Mouse (Mus musculus) forebrain, embryonic 10.5 days (tissue): ENCODE data around the gene Mybphl. TPM values are rescaled to one million over a fixed set of nuclear protein-coding genes. Genes with fewer than 3 reads are reported as not detected.

ENCODE experiments used
- DNase-seq: peaks from one replicate; pipeline ENCODE4 v3.0.0-alpha.2; 2017; ENCODE audit warnings: low spot score; ENCODE audit errors: extremely low spot score
- H3K27ac ChIP-seq: fragments of 300-500 bp; sonication (generic); 2 replicates; pipeline ENCODE4 v1.5.1; 2016; ENCODE audit warnings: mild to moderate bottlenecking
- H3K27me3 ChIP-seq: fragments of 300-500 bp; sonication (generic); 2 replicates; pipeline ENCODE4 v1.6.1; 2016; ENCODE audit warnings: mild to moderate bottlenecking; ENCODE audit not compliant: poor library complexity, severe bottlenecking
- H3K36me3 ChIP-seq: fragments of 300-500 bp; sonication (generic); replicated peaks from 2 replicates; pipeline ENCODE4 v1.6.1; 2016; ENCODE audit warnings: mild to moderate bottlenecking, moderate library complexity
- H3K4me1 ChIP-seq: fragments of 300-500 bp; sonication (generic); 2 replicates; pipeline ENCODE4 v1.6.1; 2016
- H3K4me3 ChIP-seq: fragments of 300-500 bp; sonication (generic); 2 replicates; pipeline ENCODE4 v1.5.1; 2016; ENCODE audit warnings: mild to moderate bottlenecking, moderate library complexity
- H3K9me3 ChIP-seq: fragments of 300-500 bp; sonication (generic); 2 replicates; pipeline ENCODE4 v1.6.1; 2016; ENCODE audit warnings: mild to moderate bottlenecking, moderate library complexity
- WGBS: fragments of 180-500 bp; shearing (Covaris S2); methylation state at CpG from one replicate; pipeline ENCODE4 v1.1.7; 2016; 5-methylcytosine and 5-hydroxymethylcytosine counted together
- polyA plus RNA-seq: library from polyadenylated mRNA; unstranded; fragments of >200 nt; fragmentation: Nextera tagmentation; extraction: Ambion mirVana; gene quantifications from 2 replicates; pipeline ENCODE4 v1.2.1, GENCODE M21; 2016

Mybphl gene
- polyA plus RNA-seq, 1 experiment from 2014 or later = not detected

DNA sequence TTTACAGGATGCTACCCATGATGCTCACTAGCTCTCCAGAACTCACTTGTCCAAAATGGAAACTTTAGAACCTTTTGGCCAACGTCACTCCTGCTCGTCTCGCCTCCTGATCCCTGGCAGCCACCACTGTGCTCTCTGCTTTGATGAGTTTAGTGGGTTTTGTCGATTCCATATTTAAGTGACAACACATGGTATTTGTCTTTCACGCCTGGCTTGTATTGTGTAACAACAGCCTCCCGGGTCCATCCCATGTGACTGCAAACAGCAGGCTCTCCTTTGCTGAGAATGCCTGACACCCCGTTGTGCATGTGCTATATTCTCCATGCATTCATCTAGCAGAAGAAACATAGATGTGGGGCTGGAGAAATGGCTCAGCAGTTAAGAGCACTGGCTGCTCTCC is 22.5 kb upstream of the Mybphl start:
- Histone ChIP-seq H3K27me3 (no peaks in the 10 kb centered on the region), H3K27ac (no peak overlapping the region), H3K36me3 (peaks cover 91% of the 10 kb centered on the region), H3K4me1 (no peaks in the 10 kb centered on the region), H3K4me3 (no peak overlapping the region), H3K9me3 (no peaks in the 10 kb centered on the region)
- DNase-seq = no peak
- 83% methylated on average over 7 of the region's 7 CpGs for WGBS

DNA sequence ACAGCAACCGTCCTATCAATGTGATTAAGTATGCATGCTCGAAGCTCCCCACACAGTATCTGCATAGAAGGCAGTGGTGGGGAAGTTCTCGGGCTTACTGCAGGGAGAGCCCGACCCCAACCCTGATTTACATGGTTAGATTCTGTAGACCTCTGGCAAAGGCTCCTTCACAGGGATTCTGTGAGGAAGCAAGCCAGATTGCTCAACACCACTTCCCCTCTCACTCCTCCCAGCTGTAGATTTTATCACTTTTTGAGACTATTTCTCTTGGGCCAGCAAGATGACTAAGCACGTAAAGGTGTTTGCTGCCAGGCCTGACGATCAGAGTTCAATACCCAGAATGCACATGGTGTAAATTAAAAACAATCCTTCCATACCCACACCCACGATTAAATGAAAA is 18.9 kb upstream of the Mybphl start:
- H3K36me3 ChIP-seq = peaks cover 90% of the 10 kb centered on the region

DNA sequence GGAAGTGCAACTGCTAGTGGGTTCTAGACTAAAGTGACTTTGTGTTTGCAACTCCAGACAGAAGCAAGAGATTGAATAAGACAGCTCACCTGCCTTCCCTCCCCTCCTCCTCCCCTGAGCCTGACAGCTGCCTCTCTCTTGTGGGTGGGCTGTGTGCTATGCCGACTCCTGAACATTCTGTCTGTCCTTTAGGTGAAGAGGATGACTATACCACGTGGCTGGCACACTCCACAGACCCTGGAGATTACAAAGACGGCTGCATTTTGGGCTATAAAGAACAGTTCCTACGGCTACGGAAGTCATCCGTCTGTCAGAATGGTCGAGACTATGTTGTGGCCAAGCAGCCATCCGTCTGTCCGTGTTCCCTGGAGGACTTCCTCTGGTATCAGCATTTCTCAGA is 16.3 kb upstream of the Mybphl start:
- no peak overlapping the region for H3K4me3 ChIP-seq
- no peak for DNase-seq
- no peaks in the 10 kb centered on the region for H3K9me3 ChIP-seq
- peaks cover 88% of the 10 kb centered on the region for H3K36me3 ChIP-seq
- H3K4me1 ChIP-seq = no peaks in the 10 kb centered on the region
- WGBS = 90% methylated on average over 9 of the region's 9 CpGs
- no peak overlapping the region for H3K27ac ChIP-seq
- H3K27me3 ChIP-seq = no peaks in the 10 kb centered on the region

More for the DNA sequence above, 18.9 kb upstream of the Mybphl start:
- H3K27me3 ChIP-seq = no peaks in the 10 kb centered on the region
- DNase-seq = no peak
- no peaks in the 10 kb centered on the region for H3K9me3 ChIP-seq
- no peak overlapping the region for H3K4me3 ChIP-seq
- no peak overlapping the region for H3K27ac ChIP-seq
- no peaks in the 10 kb centered on the region for H3K4me1 ChIP-seq
- WGBS = 93% methylated on average over 7 of the region's 7 CpGs

DNA sequence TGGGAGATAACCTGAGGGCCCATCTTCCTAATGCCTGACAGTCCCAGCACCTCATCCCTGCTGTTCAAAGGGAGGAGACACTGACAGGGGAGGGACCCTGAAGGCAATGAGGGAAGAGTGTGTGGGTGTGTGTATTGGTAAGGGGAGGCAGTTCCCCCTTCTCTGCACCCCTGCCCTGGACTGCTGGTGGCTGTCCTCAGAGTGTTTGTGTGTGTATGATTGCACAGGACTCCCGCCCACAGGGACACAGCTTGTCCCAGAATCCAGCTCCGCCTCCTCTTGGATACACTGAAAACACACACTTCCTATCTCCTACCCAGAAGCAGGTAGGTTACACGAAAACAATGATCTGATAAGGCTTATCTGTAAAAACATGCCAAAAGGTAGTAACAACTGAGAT is 9.5 kb upstream of the Mybphl start:
- H3K27me3 ChIP-seq = no peaks in the 10 kb centered on the region
- H3K27ac ChIP-seq = no peak overlapping the region
- no peaks in the 10 kb centered on the region for H3K9me3 ChIP-seq
- H3K36me3 ChIP-seq = peaks cover 76% of the 10 kb centered on the region
- H3K4me1 ChIP-seq = peaks cover 6% of the 10 kb centered on the region
- 89% methylated on average over 3 of the region's 3 CpGs for WGBS
- H3K4me3 ChIP-seq = no peak overlapping the region
- DNase-seq = no peak

GRCm38 (mm10) chr3:108357051-108357450 is 7.7 kb upstream of the Mybphl start:
- H3K9me3 ChIP-seq = no peaks in the 10 kb centered on the region
- no peak for DNase-seq
- WGBS = 92% methylated on average over 10 of the region's 10 CpGs
- H3K36me3 ChIP-seq = peaks cover 60% of the 10 kb centered on the region
- H3K4me3 ChIP-seq = no peak overlapping the region
- H3K4me1 ChIP-seq = peaks cover 24% of the 10 kb centered on the region
- no peaks in the 10 kb centered on the region for H3K27me3 ChIP-seq
- no peak overlapping the region for H3K27ac ChIP-seq

DNA sequence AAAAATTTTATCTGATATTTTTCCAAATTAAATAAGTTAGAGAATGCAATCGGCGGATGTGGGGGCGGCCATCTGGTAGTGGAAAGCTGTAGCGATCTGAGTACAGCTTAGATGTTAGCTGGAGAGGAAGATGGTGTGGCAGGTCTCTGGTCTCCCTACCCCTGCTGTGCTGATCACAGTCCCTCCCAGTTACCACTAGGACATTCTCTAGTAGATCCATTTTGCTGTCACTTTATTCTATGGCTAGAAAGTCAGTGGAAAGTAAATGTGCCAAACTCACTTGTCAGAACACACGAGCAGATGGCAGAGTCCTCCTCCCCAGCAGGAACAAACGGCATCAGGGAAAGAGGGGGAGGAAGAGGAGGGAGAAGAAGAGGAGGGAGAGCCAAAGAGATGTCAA is 6.3 kb upstream of the Mybphl start:
- Histone ChIP-seq H3K4me1 (peaks cover 29% of the 10 kb centered on the region), H3K27me3 (no peaks in the 10 kb centered on the region), H3K9me3 (no peaks in the 10 kb centered on the region), H3K36me3 (peaks cover 47% of the 10 kb centered on the region), H3K4me3 (no peak overlapping the region), H3K27ac (no peak overlapping the region)
- 92% methylated on average over 6 of the region's 6 CpGs for WGBS
- no peak for DNase-seq

GRCm38 (mm10) chr3:108360894-108361293 is 3.8 kb upstream of the Mybphl start:
- Histone ChIP-seq H3K36me3 (peaks cover 23% of the 10 kb centered on the region), H3K4me1 (peaks cover 44% of the 10 kb centered on the region), H3K27me3 (no peaks in the 10 kb centered on the region), H3K4me3 (0 out of 2 replicates have a peak overlapping the region, but pooled peaks have one; percentile 9), H3K9me3 (no peaks in the 10 kb centered on the region), H3K27ac (peak overlapping the region; percentile 85)
- DNase-seq = peak; percentile 66
- WGBS = 13% methylated on average over 7 of the region's 7 CpGs

GRCm38 (mm10) chr3:108363626-108364025 is 1.1 kb upstream of the Mybphl start:
- 79% methylated on average over 3 of the region's 3 CpGs for WGBS
- no peak overlapping the region for H3K4me3 ChIP-seq
- H3K9me3 ChIP-seq = no peaks in the 10 kb centered on the region
- no peak overlapping the region for H3K27ac ChIP-seq
- no peaks in the 10 kb centered on the region for H3K36me3 ChIP-seq
- DNase-seq = no peak
- H3K27me3 ChIP-seq = no peaks in the 10 kb centered on the region
- H3K4me1 ChIP-seq = peaks cover 53% of the 10 kb centered on the region

DNA sequence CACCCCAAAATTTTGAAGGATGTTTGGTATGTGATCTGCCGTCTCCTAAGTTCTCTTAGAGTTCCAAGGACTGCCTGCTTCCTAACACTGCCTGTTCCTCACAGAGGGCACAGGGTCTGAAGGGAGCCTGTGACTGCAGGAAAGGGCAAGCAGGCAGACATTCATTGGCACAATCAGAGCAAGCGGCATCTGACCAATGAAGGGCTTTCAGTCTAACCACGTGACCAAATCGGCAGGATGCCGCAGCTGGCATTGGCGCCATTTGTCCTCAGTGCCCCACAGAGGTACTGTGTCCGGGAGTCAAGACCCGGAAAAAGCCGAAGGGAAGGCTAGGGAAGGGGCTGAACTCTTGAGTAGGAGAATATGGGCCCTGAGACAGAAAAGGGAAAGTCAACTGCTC is 2.5 kb downstream of the Mybphl start:
- DNase-seq = no peak
- WGBS = 56% methylated on average over 9 of the region's 9 CpGs
- peaks cover 28% of the 10 kb centered on the region for H3K4me1 ChIP-seq
- no peaks in the 10 kb centered on the region for H3K9me3 ChIP-seq
- H3K27me3 ChIP-seq = no peaks in the 10 kb centered on the region
- H3K27ac ChIP-seq = peak overlapping the region; percentile 44; the same call in 1 of the 2 replicates
- peak overlapping the region; percentile 12; the same call in 1 of the 2 replicates for H3K4me3 ChIP-seq
- H3K36me3 ChIP-seq = no peaks in the 10 kb centered on the region

- DNase-seq = no peak
- H3K9me3 ChIP-seq = no peaks in the 10 kb centered on the region
- WGBS = 90% methylated on average over 3 of the region's 3 CpGs
- peaks cover 24% of the 10 kb centered on the region for H3K4me1 ChIP-seq
- H3K4me3 ChIP-seq = no peak overlapping the region
- H3K36me3 ChIP-seq = no peaks in the 10 kb centered on the region
- no peaks in the 10 kb centered on the region for H3K27me3 ChIP-seq
- H3K27ac ChIP-seq = no peak overlapping the region
These were observed 3.1 kb downstream of the Mybphl start for GRCm38 (mm10) chr3:108367828-108368227.

DNA sequence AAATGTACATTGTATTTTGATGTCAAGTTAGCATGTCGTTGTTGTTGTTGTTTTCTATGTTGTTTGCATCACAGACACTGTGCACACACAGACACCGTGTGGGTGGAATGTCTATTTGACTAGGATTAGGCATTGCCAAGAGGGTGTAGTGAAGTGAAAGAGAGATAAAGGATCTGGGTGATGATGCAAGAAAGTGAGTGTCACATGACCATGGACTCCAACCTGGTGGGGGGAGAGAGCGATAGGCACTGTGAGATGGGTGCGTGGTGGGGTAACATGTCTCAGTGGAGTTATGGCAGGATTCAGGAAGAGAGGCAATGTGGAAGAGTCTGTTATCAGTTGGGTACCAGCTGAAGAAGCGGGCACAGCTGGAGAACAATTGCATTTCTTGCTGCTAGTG is 4.0 kb downstream of the Mybphl start:
- Histone ChIP-seq H3K36me3 (no peaks in the 10 kb centered on the region), H3K9me3 (no peaks in the 10 kb centered on the region), H3K4me3 (no peak overlapping the region), H3K4me1 (peaks cover 22% of the 10 kb centered on the region), H3K27me3 (no peaks in the 10 kb centered on the region), H3K27ac (no peak overlapping the region)
- WGBS = 79% methylated on average over 5 of the region's 5 CpGs
- no peak for DNase-seq

GRCm38 (mm10) chr3:108372274-108372673 is 7.6 kb downstream of the Mybphl start:
- Histone ChIP-seq H3K4me3 (no peak overlapping the region), H3K36me3 (no peaks in the 10 kb centered on the region), H3K27ac (no peak overlapping the region), H3K4me1 (peaks cover 4% of the 10 kb centered on the region), H3K9me3 (no peaks in the 10 kb centered on the region), H3K27me3 (no peaks in the 10 kb centered on the region)
- WGBS = 76% methylated on average over 3 of the region's 3 CpGs
- DNase-seq = no peak

- H3K36me3 ChIP-seq = no peaks in the 10 kb centered on the region
- no peaks in the 10 kb centered on the region for H3K27me3 ChIP-seq
- no peak overlapping the region for H3K27ac ChIP-seq
- H3K4me3 ChIP-seq = no peak overlapping the region
- DNase-seq = no peak
- no peaks in the 10 kb centered on the region; the same call in 1 of the 2 replicates for H3K4me1 ChIP-seq
- no peaks in the 10 kb centered on the region for H3K9me3 ChIP-seq
- 85% methylated on average over 3 of the region's 3 CpGs for WGBS
These were observed 8.0 kb downstream of the Mybphl start for GRCm38 (mm10) chr3:108372691-108373090.
